Mouse (Mus musculus): ENCODE results near the gene Dact1. TPM values are rescaled to one million over a fixed set of nuclear protein-coding genes. Genes with fewer than 3 reads are reported as not detected.
A peak's percentile ranks its signal among the peaks of the same experiment; 100 is the strongest.

Dact1 gene
- total RNA-seq (2015) (0.09 TPM in 1 of 2 replicates, not detected in the other), total RNA-seq (2017) (0.15 TPM in 1 of 2 replicates, not detected in the other)

DNA sequence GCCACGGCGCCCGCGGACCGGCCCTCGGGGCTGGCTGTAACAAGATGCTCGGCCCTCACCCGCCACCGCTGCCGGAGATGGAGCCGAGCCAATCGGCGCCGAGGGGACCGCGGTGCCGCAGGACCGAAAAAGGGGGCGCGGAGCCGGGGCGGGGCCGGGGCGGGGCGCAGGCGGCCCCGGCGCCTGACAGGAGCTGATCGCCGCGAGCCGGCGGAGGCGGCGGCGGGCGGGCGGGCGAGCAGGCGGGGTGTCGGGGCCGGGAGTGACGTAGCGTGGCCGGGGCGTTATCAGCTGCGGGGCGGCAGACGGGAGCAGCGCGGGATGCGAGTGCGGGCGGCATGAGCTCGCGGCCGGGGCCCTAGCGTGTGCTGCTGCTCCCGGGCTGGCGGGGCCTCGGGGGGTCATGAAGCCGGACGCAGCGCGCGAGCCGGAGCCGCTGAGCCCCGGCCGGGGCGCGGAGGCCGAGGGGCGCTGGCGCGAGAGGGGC lies at the start of gene Dact1:
TSS of gene Dact1 (plus strand) at position 304 of the 487 bp plus-strand sequence.
- peak; percentile 59; the same call in 1 of the 2 replicates for ATAC-seq (ENCODE audit: poor library complexity, severe bottlenecking)

DNA sequence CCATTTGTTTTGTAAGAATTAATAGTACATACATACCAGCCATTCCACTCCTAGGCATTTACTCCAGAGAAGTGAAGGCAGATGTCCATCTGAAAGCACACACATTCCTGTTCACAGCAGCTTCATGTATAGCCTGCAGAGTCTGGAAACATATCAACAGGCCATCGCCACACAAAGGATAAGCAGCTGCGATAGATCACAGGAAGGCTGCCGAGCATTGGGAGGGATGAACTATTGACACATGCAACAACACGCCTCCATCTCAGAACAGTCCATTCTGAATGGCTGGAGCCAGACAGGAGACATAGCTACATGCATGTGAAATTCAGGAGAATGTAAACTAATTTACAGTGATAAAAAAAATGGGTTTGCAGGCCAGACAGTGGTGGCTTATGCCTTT lies 45.5 kb upstream of the Dact1 start:
- no peak for ATAC-seq (ENCODE audit: poor library complexity, severe bottlenecking)

GRCm38 (mm10) chr12:71269367-71269766 lies 40.3 kb upstream of the Dact1 start:
- no peak for ATAC-seq (ENCODE audit: poor library complexity, severe bottlenecking)

GRCm38 (mm10) chr12:71271131-71271530 lies 38.6 kb upstream of the Dact1 start:
- ATAC-seq (ENCODE audit: poor library complexity, severe bottlenecking): no peak

GRCm38 (mm10) chr12:71274519-71275237 lies 35.0 kb upstream of the Dact1 start:
- 0 out of 2 replicates have a peak, but pooled peaks have one; percentile 40 for ATAC-seq (ENCODE audit: poor library complexity, severe bottlenecking)

DNA sequence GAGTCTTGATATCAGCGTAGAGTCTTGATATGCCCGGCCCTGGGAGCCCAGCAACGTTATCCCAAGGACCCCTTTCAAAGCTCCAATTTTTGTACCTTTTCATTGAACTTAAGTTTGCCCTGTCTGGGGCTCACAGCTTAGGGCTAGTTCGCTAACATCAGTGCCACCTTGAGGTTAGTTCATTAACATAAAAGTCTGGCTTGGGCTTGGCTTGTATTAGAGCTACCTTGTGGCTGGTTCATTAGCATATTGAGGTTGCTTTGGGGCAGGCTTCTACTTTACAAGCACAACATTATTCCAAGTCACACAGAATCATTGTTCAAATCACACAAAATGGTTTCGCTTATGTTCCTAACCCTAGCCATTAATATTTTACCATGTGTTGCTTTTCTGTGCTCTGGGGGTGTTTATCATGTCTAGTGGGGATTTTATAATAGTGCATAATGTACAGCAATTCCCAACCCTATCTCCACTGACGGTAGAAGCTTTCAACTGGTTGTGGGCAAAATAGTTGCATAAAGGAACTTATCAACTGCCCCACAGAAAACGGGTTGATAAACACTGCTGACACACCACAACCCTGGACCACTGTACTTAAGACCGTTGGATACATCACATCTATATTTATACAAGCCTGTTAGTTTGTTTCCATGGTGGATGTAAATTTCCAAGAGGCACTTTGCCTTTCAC lies 33.6 kb upstream of the Dact1 start:
- ATAC-seq (ENCODE audit: poor library complexity, severe bottlenecking): no peak

DNA sequence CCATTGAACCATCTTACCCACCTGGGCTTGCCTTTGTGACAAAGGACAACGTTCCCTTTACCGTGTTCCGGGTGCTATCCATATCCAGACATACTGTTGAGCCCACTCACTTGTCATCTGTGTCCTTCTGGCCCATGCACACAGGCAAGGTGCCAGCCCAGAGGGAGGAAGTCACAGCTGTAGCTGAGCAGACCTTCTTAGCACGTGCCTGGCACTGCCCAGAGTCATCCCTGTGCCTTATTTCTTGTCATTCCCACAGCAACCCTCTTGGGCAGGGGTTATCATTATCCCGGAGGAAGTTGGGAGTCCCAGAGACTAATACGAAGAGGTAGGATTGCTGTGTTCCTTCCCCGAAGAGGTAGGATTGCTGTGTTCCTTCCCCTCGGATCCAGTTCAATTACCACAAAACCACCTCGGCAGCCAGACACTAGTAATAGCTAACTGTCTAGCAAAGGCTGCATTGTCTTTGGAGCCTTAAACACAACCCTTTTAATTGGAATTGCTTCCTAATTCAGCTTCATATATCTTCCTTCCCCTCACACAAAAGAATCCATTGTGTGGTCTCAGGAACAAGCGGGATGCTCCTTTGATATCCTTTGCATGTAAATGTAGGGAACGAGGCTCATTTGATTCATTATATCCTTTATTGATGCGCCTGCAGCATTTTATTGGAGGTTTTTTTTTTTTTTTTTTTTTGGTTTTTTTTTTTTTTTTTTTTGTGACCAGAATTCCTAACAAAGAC lies 30.0 kb upstream of the Dact1 start:
- ATAC-seq (ENCODE audit: poor library complexity, severe bottlenecking): no peak

DNA sequence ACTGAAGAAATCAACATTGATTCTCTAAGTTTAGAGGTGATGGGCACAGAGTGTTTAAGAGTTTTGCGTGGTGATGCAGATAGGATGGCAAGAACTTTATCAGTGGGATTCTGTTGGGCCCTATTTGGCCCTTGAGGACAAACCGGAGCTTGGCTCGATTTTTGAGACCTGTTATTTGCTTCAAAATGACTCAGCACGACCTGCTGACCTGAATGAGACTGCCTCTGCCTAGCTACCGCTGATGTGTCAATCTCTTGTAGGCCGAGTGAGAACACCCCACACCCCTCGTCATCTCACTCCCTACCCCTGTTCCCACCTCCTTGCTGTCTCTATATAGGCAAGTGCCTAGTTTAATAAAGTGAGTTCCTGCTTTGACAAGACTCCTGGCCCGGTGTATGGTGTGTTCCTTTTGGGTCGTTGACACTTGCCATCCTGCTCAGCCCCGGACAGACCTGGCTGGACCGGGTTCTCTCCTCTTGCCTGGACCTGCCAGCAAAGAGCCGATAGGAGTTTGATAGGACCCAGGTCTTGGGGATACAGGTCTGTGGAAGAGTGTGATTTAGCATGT lies 28.4 kb upstream of the Dact1 start:
- ATAC-seq (ENCODE audit: poor library complexity, severe bottlenecking): no peak

GRCm38 (mm10) chr12:71285399-71285798 lies 24.3 kb upstream of the Dact1 start:
- ATAC-seq (ENCODE audit: poor library complexity, severe bottlenecking): no peak

- ATAC-seq (ENCODE audit: poor library complexity, severe bottlenecking): no peak
These were observed 19.2 kb upstream of the Dact1 start for GRCm38 (mm10) chr12:71290460-71290859.

GRCm38 (mm10) chr12:71293960-71294942 lies 15.4 kb upstream of the Dact1 start:
- ATAC-seq (ENCODE audit: poor library complexity, severe bottlenecking): peak; percentile 88

DNA sequence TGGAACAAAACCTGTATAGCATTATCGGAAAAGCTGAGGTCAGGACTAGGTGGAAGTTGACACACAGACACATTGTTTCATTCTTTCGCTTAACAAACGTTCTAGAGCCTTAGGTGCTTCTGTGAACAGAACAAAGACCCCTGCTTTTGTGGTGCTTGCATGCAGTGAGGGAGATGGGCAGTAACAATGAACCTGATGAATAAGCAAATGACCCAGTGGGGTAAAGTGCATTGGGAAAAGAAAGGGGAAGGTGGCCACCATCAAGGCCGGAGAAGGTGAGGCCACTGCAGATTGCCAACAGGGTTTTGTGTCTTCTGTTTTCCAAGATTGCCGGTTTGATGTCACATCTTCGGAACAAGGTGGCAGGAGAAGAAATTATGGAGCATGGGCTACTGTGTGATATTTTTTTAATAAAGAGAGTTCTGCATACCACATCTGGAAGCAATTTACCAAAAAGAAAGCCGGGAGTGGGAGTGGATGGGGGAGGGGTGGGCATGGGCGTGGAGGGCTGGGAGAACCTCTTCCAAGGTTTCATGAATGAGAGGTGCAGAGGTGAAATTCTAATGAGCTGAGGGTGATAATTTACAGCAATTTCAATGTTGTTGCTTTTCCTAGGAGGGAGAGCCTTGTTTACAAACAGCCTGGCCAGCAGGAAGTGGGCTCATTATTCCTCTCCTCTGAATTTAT lies 12.7 kb upstream of the Dact1 start:
- no peak for ATAC-seq (ENCODE audit: poor library complexity, severe bottlenecking)

GRCm38 (mm10) chr12:71310068-71310931 lies 616 bp downstream of the Dact1 start:
- ATAC-seq (ENCODE audit: poor library complexity, severe bottlenecking): peak; percentile 45

GRCm38 (mm10) chr12:71311237-71311887 lies 1.7 kb downstream of the Dact1 start:
- ATAC-seq (ENCODE audit: poor library complexity, severe bottlenecking): no peak

- no peak for ATAC-seq (ENCODE audit: poor library complexity, severe bottlenecking)
These were observed 8.6 kb downstream of the Dact1 start for GRCm38 (mm10) chr12:71318239-71318638.

DNA sequence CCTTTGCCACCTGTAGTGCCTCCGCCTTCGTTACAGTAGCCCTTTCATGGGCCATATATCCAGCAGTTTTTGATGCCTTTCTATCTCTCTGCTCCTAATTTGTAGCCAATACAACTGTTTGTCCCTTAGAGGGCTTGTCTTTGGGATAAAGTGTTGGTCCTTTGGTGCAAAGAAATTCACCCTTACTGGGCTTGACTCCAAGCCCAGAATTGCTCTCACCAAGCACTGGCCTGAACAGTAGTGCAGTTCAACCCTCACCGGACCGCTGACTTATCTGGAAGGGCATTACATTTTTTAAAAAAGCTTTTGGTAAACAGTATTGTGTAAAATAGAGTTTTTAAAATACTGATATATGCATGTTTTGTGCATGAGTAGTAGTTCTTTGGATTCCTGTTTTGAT lies 9.9 kb downstream of the Dact1 start:
- ATAC-seq (ENCODE audit: poor library complexity, severe bottlenecking): no peak

- ATAC-seq (ENCODE audit: poor library complexity, severe bottlenecking): no peak
These were observed 23.0 kb downstream of the Dact1 start for GRCm38 (mm10) chr12:71332646-71333045.

- no peak for ATAC-seq (ENCODE audit: poor library complexity, severe bottlenecking)
These were observed 23.9 kb downstream of the Dact1 start for GRCm38 (mm10) chr12:71333561-71333960.
